Mouse (Mus musculus) megakaryocyte, embryonic 14.5 days (primary cell): Measurements from ENCODE around the gene Snx18.

Experiments used
- FLI1 ChIP-seq: IDR thresholded peaks from 2 replicates; pipeline ENCODE4 v1.6.1; 2012; ENCODE audit warnings: low read length, inconsistent platforms, mixed read lengths
- GATA1 ChIP-seq: IDR thresholded peaks from 3 replicates; pipeline ENCODE4 v1.6.1; 2012; ENCODE audit warnings: mixed read lengths, low read length, inconsistent platforms, borderline replicate concordance

- TF ChIP-seq GATA1 (no peak), FLI1 (no peak)
Observed at GRCm38 (mm10) chr13:113585606-113586005, 32.8 kb downstream of the Snx18 start.
